Mouse (Mus musculus): ENCODE results near the gene Cpt1a.

The Cpt1a gene

GRCm38 (mm10) chr19:3359841-3360588, 37.9 kb downstream of the Cpt1a start:
- intact Hi-C loops (cut with DNase I), result loop anchor here (5.0 kb wide), 1 partner anchor 68 kb away; no protein-coding TSS in a partner anchor

GRCm38 (mm10) chr19:3363510-3363909, 41.4 kb downstream of the Cpt1a start:
- intact Hi-C loops (cut with DNase I), result no loop called here

GRCm38 (mm10) chr19:3365089-3365488, 43.0 kb downstream of the Cpt1a start:
- intact Hi-C loops (cut with DNase I), result no loop called here

- intact Hi-C loops (cut with DNase I), result no loop called here
These were observed 46.1 kb downstream of the Cpt1a start for GRCm38 (mm10) chr19:3368276-3368675.

- intact Hi-C loops (cut with DNase I), result no loop called here
These were observed 51.2 kb downstream of the Cpt1a start for GRCm38 (mm10) chr19:3373380-3373779.

- intact Hi-C loops (cut with DNase I), result no loop called here
These were observed 51.9 kb downstream of the Cpt1a start for GRCm38 (mm10) chr19:3374028-3374427.

- intact Hi-C loops (cut with DNase I), result loop anchor here (5.0 kb wide), 1 partner anchor 84 kb away; no protein-coding TSS in a partner anchor
These were observed 53.9 kb downstream of the Cpt1a start for GRCm38 (mm10) chr19:3375945-3376495.

GRCm38 (mm10) chr19:3376966-3377715, 55.0 kb downstream of the Cpt1a start:
- intact Hi-C loops (cut with DNase I), result loop anchor here (5.0 kb wide), 1 partner anchor 85 kb away; no protein-coding TSS in a partner anchor

- intact Hi-C loops (cut with DNase I), result loop anchor here (5.0 kb wide), 1 partner anchor 86 kb away; no protein-coding TSS in a partner anchor
These were observed 56.5 kb downstream of the Cpt1a start for GRCm38 (mm10) chr19:3378614-3379013.

GRCm38 (mm10) chr19:3388061-3388460, 65.9 kb downstream of the Cpt1a start:
- intact Hi-C loops (cut with DNase I), result loop anchor here (2.0 to 5.0 kb wide), 2 partner anchors 66 to 67 kb away; partner anchors contain the start of gene Cpt1a

GRCm38 (mm10) chr19:3388629-3389057, 66.5 kb downstream of the Cpt1a start, which contains the start of gene Tesmin:
Tesmin (plus strand) TSS chr19:3388857.
- intact Hi-C loops (cut with DNase I), result loop anchor here (2.0 to 5.0 kb wide), 2 partner anchors 66 kb away; partner anchors contain the start of gene Cpt1a

- intact Hi-C loops (cut with DNase I), result loop anchor here (2.0 to 5.0 kb wide), 2 partner anchors 66 to 67 kb away; partner anchors contain the start of gene Cpt1a
These were observed 67.0 kb downstream of the Cpt1a start for GRCm38 (mm10) chr19:3389089-3389488.

GRCm38 (mm10) chr19:3392384-3392783, 70.2 kb downstream of the Cpt1a start:
- intact Hi-C loops (cut with DNase I), result no loop called here

GRCm38 (mm10) chr19:3394216-3394615, 72.1 kb downstream of the Cpt1a start:
- intact Hi-C loops (cut with DNase I), result no loop called here

GRCm38 (mm10) chr19:3400057-3400456, 77.9 kb downstream of the Cpt1a start:
- intact Hi-C loops (cut with DNase I), result loop anchor here (5.0 kb wide), 1 partner anchor 37 kb away; no protein-coding TSS in a partner anchor

- intact Hi-C loops (cut with DNase I), result loop anchor here (5.0 kb wide), 1 partner anchor 36 kb away; no protein-coding TSS in a partner anchor
These were observed 79.4 kb downstream of the Cpt1a start for GRCm38 (mm10) chr19:3401504-3401903.

- intact Hi-C loops (cut with DNase I), result loop anchor here (5.0 kb wide), 1 partner anchor 35 kb away; no protein-coding TSS in a partner anchor
These were observed 79.8 kb downstream of the Cpt1a start for GRCm38 (mm10) chr19:3401943-3402342.

- intact Hi-C loops (cut with DNase I), result loop anchor here (5.0 kb wide), 1 partner anchor 35 kb away; no protein-coding TSS in a partner anchor
These were observed 80.3 kb downstream of the Cpt1a start for GRCm38 (mm10) chr19:3402390-3402789.

GRCm38 (mm10) chr19:3404030-3404429, 81.9 kb downstream of the Cpt1a start:
- intact Hi-C loops (cut with DNase I), result loop anchor here (5.0 kb wide), 1 partner anchor 33 kb away; no protein-coding TSS in a partner anchor

- intact Hi-C loops (cut with DNase I), result no loop called here
These were observed 83.6 kb downstream of the Cpt1a start for GRCm38 (mm10) chr19:3405531-3406281.
